Mouse (Mus musculus) thymus, postnatal 0 days (tissue): ENCODE results near the gene Gm13288. TPM values are rescaled to one million over a fixed set of nuclear protein-coding genes. Genes with fewer than 3 reads are reported as not detected.
"Not testable (repeated sequence)": the region's sequence is repeated elsewhere in the genome, so short reads cannot be mapped to it uniquely, and the experiment has no call there.

Source experiments
- DNase-seq: peaks from one replicate; pipeline ENCODE4 v3.0.0-alpha.2; 2015; ENCODE audit warnings: low spot score
- polyA plus RNA-seq: library from polyadenylated mRNA; unstranded; fragments of >200 nt; fragmentation: Nextera tagmentation; extraction: Ambion mirVana; gene quantifications from 2 replicates; pipeline ENCODE4 v1.2.1, GENCODE M21; 2015

Gm13288 gene
- polyA plus RNA-seq, 1 experiment from 2014 or later, result not detected

GRCm38 (mm10) chr4:88799365-88799764, 6.0 kb upstream of the Gm13288 start, which contains the start of gene Gm13285:
TSS of gene Gm13285 (plus strand) at chr4:88799665.
- not testable (repeated sequence) for DNase-seq

- DNase-seq, result not testable (repeated sequence)
Observed at GRCm38 (mm10) chr4:88802954-88803353, 2.4 kb upstream of the Gm13288 start, which contains the start of gene Gm13287. TSS of gene Gm13287 (plus strand) at chr4:88803254.

- not testable (repeated sequence) for DNase-seq
Observed at GRCm38 (mm10) chr4:88805761-88806160, 430 bp downstream of the Gm13288 start.

- no peak for DNase-seq
Observed at GRCm38 (mm10) chr4:88815928-88816327, 10.6 kb downstream of the Gm13288 start, which contains the start of gene Ifna7. TSS of gene Ifna7 (plus strand) at chr4:88816228.

GRCm38 (mm10) chr4:88819659-88820058, 14.3 kb downstream of the Gm13288 start, which contains the start of gene Ifna11:
TSS of gene Ifna11 (plus strand) at chr4:88819959.
- DNase-seq, result no peak

GRCm38 (mm10) chr4:88822995-88823394, 17.7 kb downstream of the Gm13288 start:
- DNase-seq, result peak; percentile 29

- not testable (repeated sequence) for DNase-seq
Observed at GRCm38 (mm10) chr4:88827116-88827515, 21.8 kb downstream of the Gm13288 start, which contains the start of gene Ifna6. TSS of gene Ifna6 (plus strand) at chr4:88827416.

- peak; percentile 45 for DNase-seq
Observed at GRCm38 (mm10) chr4:88830523-88830922, 25.2 kb downstream of the Gm13288 start.

GRCm38 (mm10) chr4:88835225-88835624, 29.9 kb downstream of the Gm13288 start, which contains the start of gene Ifna5:
TSS of gene Ifna5 (plus strand) at chr4:88835525.
- not testable (repeated sequence) for DNase-seq

GRCm38 (mm10) chr4:88838828-88839227, 33.5 kb downstream of the Gm13288 start:
- peak; percentile 17 for DNase-seq

GRCm38 (mm10) chr4:88840058-88840457, 34.7 kb downstream of the Gm13288 start:
- DNase-seq, result no peak

- DNase-seq, result no peak
Observed at GRCm38 (mm10) chr4:88841438-88841911, 36.1 kb downstream of the Gm13288 start, which contains the start of gene Ifna4. TSS of gene Ifna4 (plus strand) at chr4:88841861.

- no peak for DNase-seq
Observed at GRCm38 (mm10) chr4:88845334-88845733, 40.0 kb downstream of the Gm13288 start.

GRCm38 (mm10) chr4:88849698-88850097, 44.4 kb downstream of the Gm13288 start, which contains the start of gene Ifna1:
TSS of gene Ifna1 (plus strand) at chr4:88850087.
- no peak for DNase-seq

- DNase-seq, result no peak
Observed at GRCm38 (mm10) chr4:88851026-88851763, 45.9 kb downstream of the Gm13288 start.

Other genes starting within 250 kb of the Gm13288 start
- gene Ifna15, start 247.3 kb upstream of the Gm13288 start, polyA plus RNA-seq, result not detected in 2 replicates
- not detected in 2 replicates for gene Ifna14, start 233.7 kb upstream of the Gm13288 start, polyA plus RNA-seq
- gene Ifna9, start 213.1 kb upstream of the Gm13288 start, polyA plus RNA-seq, result 0.24 TPM in 1 of 2 replicates, not detected in the other
- not detected in 2 replicates for gene Ifna12, start 202.2 kb upstream of the Gm13288 start, polyA plus RNA-seq
- gene C87499, start 171.1 kb upstream of the Gm13288 start, polyA plus RNA-seq, result not detected in 2 replicates
- gene Ifna13, start 161.1 kb upstream of the Gm13288 start, polyA plus RNA-seq, result not detected in 2 replicates
- gene Ifna16, start 128.6 kb upstream of the Gm13288 start, polyA plus RNA-seq, result not detected in 2 replicates
- not detected in 2 replicates for gene Ifna2, start 121.6 kb upstream of the Gm13288 start, polyA plus RNA-seq
- not detected in 2 replicates for gene Ifnab, start 114.2 kb upstream of the Gm13288 start, polyA plus RNA-seq
- 0.63 and 0.85 TPM in 2 replicates for gene Gm26566, start 83.7 kb upstream of the Gm13288 start, polyA plus RNA-seq
- 55.8 and 59.5 TPM in 2 replicates for gene Klhl9, start 83.1 kb upstream of the Gm13288 start, polyA plus RNA-seq
- gene Gm13271, start 50.7 kb upstream of the Gm13288 start, polyA plus RNA-seq, result not detected in 2 replicates
- 0.33 and 0.37 TPM in 2 replicates for gene Gm13283, start 45.4 kb upstream of the Gm13288 start, polyA plus RNA-seq
- gene Gm13290, start 31.7 kb upstream of the Gm13288 start, polyA plus RNA-seq, result 0.18 and 0.36 TPM in 2 replicates
- gene Gm13289, start 28.6 kb upstream of the Gm13288 start, polyA plus RNA-seq, result not detected in 2 replicates
- not detected in 2 replicates for gene Gm13272, start 25.7 kb upstream of the Gm13288 start, polyA plus RNA-seq
- 0.23 and 0.31 TPM in 2 replicates for gene Ifnz, start 23.4 kb upstream of the Gm13288 start, polyA plus RNA-seq
- not detected in 2 replicates for gene Gm13276, start 19.8 kb upstream of the Gm13288 start, polyA plus RNA-seq
- not detected in 2 replicates for gene Gm13277, start 16.9 kb upstream of the Gm13288 start, polyA plus RNA-seq
- gene Gm13278, start 14.0 kb upstream of the Gm13288 start, polyA plus RNA-seq, result not detected in 2 replicates
- gene Gm13275, start 11.0 kb upstream of the Gm13288 start, polyA plus RNA-seq, result not detected in 2 replicates
- gene Gm13279, start 8.1 kb upstream of the Gm13288 start, polyA plus RNA-seq, result not detected in 2 replicates
- 0.64 and 1.4 TPM in 2 replicates for gene Gm13285, start 5.9 kb upstream of the Gm13288 start, polyA plus RNA-seq
- gene Gm13287, start 2.3 kb upstream of the Gm13288 start, polyA plus RNA-seq, result not detected in 2 replicates
- gene Ifna7, start 10.7 kb downstream of the Gm13288 start, polyA plus RNA-seq, result not detected in 2 replicates
- not detected in 2 replicates for gene Ifna11, start 14.4 kb downstream of the Gm13288 start, polyA plus RNA-seq
- gene Ifna6, start 21.9 kb downstream of the Gm13288 start, polyA plus RNA-seq, result not detected in 2 replicates
- not detected in 2 replicates for gene Ifna5, start 30.0 kb downstream of the Gm13288 start, polyA plus RNA-seq
- gene Ifna4, start 36.3 kb downstream of the Gm13288 start, polyA plus RNA-seq, result not detected in 2 replicates
- not detected in 2 replicates for gene Ifna1, start 44.6 kb downstream of the Gm13288 start, polyA plus RNA-seq
- gene Ifne, start 74.7 kb downstream of the Gm13288 start, polyA plus RNA-seq, result not detected in 2 replicates